Mouse (Mus musculus): Measurements from ENCODE around the gene Prr18. TPM values are rescaled to one million over a fixed set of nuclear protein-coding genes. Genes with fewer than 3 reads are reported as not detected.

Prr18 gene
- polyA plus RNA-seq, 1 experiment, result 0.03 TPM

- H3K4me1 ChIP-seq (ENCODE audit: control insufficient read depth), result no peaks in the 10 kb centered on the region
- no peak for TF ChIP-seq GATA1 (IDR thresholded peaks at IDR 0.05; ENCODE audit: low read length)
- TF ChIP-seq TAL1 (IDR thresholded peaks at IDR 0.05; ENCODE audit: low read length), result no peak
- no peaks in the 10 kb centered on the region for H3K36me3 ChIP-seq (ENCODE audit: control insufficient read depth)
- H3K4me3 ChIP-seq (replicated peaks), result no peak overlapping the region
- no peaks in the 10 kb centered on the region for H3K9me3 ChIP-seq (ENCODE audit: control insufficient read depth, low read length)
- H3K27me3 ChIP-seq (ENCODE audit: control insufficient read depth), result no peaks in the 10 kb centered on the region
These were observed 13.8 kb downstream of the Prr18 start for GRCm38 (mm10) chr17:8351088-8351487.

- Histone ChIP-seq H3K9me3 (ENCODE audit: control insufficient read depth, low read length) (no peaks in the 10 kb centered on the region), H3K4me3 (replicated peaks) (no peak within 1 kb of the TSS), H3K27me3 (ENCODE audit: control insufficient read depth) (no peaks in the 10 kb centered on the region), H3K4me1 (ENCODE audit: control insufficient read depth) (no peaks in the 10 kb centered on the region), H3K36me3 (ENCODE audit: control insufficient read depth) (no peaks in the 10 kb centered on the region)
- no peak for TF ChIP-seq TAL1 (IDR thresholded peaks at IDR 0.05; ENCODE audit: low read length)
These were observed 18.4 kb downstream of the Prr18 start, which contains the start of gene T2 for GRCm38 (mm10) chr17:8355692-8356091. T2 (plus strand) TSS chr17:8355992.

GRCm38 (mm10) chr17:8357498-8357897 lies 20.2 kb downstream of the Prr18 start:
- no peaks in the 10 kb centered on the region for H3K27me3 ChIP-seq (ENCODE audit: control insufficient read depth)
- TF ChIP-seq TAL1 (IDR thresholded peaks at IDR 0.05; ENCODE audit: low read length) (no peak), GATA1 (IDR thresholded peaks at IDR 0.05; ENCODE audit: low read length) (no peak)
- no peaks in the 10 kb centered on the region for H3K9me3 ChIP-seq (ENCODE audit: control insufficient read depth, low read length)
- no peak overlapping the region for H3K4me3 ChIP-seq (replicated peaks)
- no peaks in the 10 kb centered on the region for H3K36me3 ChIP-seq (ENCODE audit: control insufficient read depth)
- no peaks in the 10 kb centered on the region for H3K4me1 ChIP-seq (ENCODE audit: control insufficient read depth)

GRCm38 (mm10) chr17:8360876-8361275 lies 23.6 kb downstream of the Prr18 start:
- Histone ChIP-seq H3K9me3 (ENCODE audit: control insufficient read depth, low read length) (no peaks in the 10 kb centered on the region), H3K4me1 (ENCODE audit: control insufficient read depth) (no peaks in the 10 kb centered on the region), H3K27me3 (ENCODE audit: control insufficient read depth) (no peaks in the 10 kb centered on the region), H3K36me3 (ENCODE audit: control insufficient read depth) (no peaks in the 10 kb centered on the region), H3K4me3 (replicated peaks) (no peak overlapping the region)
- no peak for TF ChIP-seq TAL1 (IDR thresholded peaks at IDR 0.05; ENCODE audit: low read length)
- TF ChIP-seq GATA1 (IDR thresholded peaks at IDR 0.05; ENCODE audit: low read length), result no peak

- TF ChIP-seq GATA1 (IDR thresholded peaks at IDR 0.05; ENCODE audit: low read length) (no peak), TAL1 (IDR thresholded peaks at IDR 0.05; ENCODE audit: low read length) (no peak)
- Histone ChIP-seq H3K4me3 (replicated peaks) (no peak overlapping the region), H3K27me3 (ENCODE audit: control insufficient read depth) (no peaks in the 10 kb centered on the region), H3K36me3 (ENCODE audit: control insufficient read depth) (no peaks in the 10 kb centered on the region), H3K9me3 (ENCODE audit: control insufficient read depth, low read length) (no peaks in the 10 kb centered on the region), H3K4me1 (ENCODE audit: control insufficient read depth) (no peaks in the 10 kb centered on the region)
These were observed 24.2 kb downstream of the Prr18 start for GRCm38 (mm10) chr17:8361281-8362103.

- Histone ChIP-seq H3K36me3 (ENCODE audit: control insufficient read depth) (no peaks in the 10 kb centered on the region), H3K4me3 (replicated peaks) (no peak overlapping the region), H3K9me3 (ENCODE audit: control insufficient read depth, low read length) (no peaks in the 10 kb centered on the region), H3K4me1 (ENCODE audit: control insufficient read depth) (peaks cover 7% of the 10 kb centered on the region), H3K27me3 (ENCODE audit: control insufficient read depth) (peaks cover 6% of the 10 kb centered on the region)
- TF ChIP-seq TAL1 (IDR thresholded peaks at IDR 0.05; ENCODE audit: low read length) (no peak), GATA1 (IDR thresholded peaks at IDR 0.05; ENCODE audit: low read length) (no peak)
These were observed 30.5 kb downstream of the Prr18 start for GRCm38 (mm10) chr17:8367514-8368480.

- Histone ChIP-seq H3K36me3 (ENCODE audit: control insufficient read depth) (no peaks in the 10 kb centered on the region), H3K27me3 (ENCODE audit: control insufficient read depth) (peaks cover 6% of the 10 kb centered on the region), H3K4me3 (replicated peaks) (no peak overlapping the region), H3K9me3 (ENCODE audit: control insufficient read depth, low read length) (no peaks in the 10 kb centered on the region), H3K4me1 (ENCODE audit: control insufficient read depth) (peaks cover 7% of the 10 kb centered on the region)
- TF ChIP-seq GATA1 (IDR thresholded peaks at IDR 0.05; ENCODE audit: low read length) (no peak), TAL1 (IDR thresholded peaks at IDR 0.05; ENCODE audit: low read length) (no peak)
These were observed 31.3 kb downstream of the Prr18 start for GRCm38 (mm10) chr17:8368570-8368969.

- Histone ChIP-seq H3K9me3 (ENCODE audit: control insufficient read depth, low read length) (no peaks in the 10 kb centered on the region), H3K4me1 (ENCODE audit: control insufficient read depth) (peaks cover 7% of the 10 kb centered on the region), H3K4me3 (replicated peaks) (no peak overlapping the region), H3K27me3 (ENCODE audit: control insufficient read depth) (peaks cover 6% of the 10 kb centered on the region), H3K36me3 (ENCODE audit: control insufficient read depth) (no peaks in the 10 kb centered on the region)
- TF ChIP-seq GATA1 (IDR thresholded peaks at IDR 0.05; ENCODE audit: low read length) (no peak), TAL1 (IDR thresholded peaks at IDR 0.05; ENCODE audit: low read length) (no peak)
These were observed 31.9 kb downstream of the Prr18 start for GRCm38 (mm10) chr17:8369171-8369570.

Measured in erythroblast, embryonic 14.5 days (primary cell).